Mouse (Mus musculus): ENCODE results near the gene Asah2. TPM values are rescaled to one million over a fixed set of nuclear protein-coding genes. Genes with fewer than 3 reads are reported as not detected.

Gene Asah2
- polyA plus RNA-seq, 1 experiment from 2014 or later: 2.6 TPM

GRCm38 (mm10) chr19:32055725-32056124, 52.3 kb downstream of the Asah2 start:
- Histone ChIP-seq H3K4me2 (no peak overlapping the region), H3K9ac (no peak overlapping the region), H3K27me3 (replicated peaks) (no peaks in the 10 kb centered on the region), H3K4me3 (no peak overlapping the region), H3K9me3 (no peaks in the 10 kb centered on the region), H3K4me1 (no peaks in the 10 kb centered on the region), H3K36me3 (peaks cover 20% of the 10 kb centered on the region; the same call in 1 of the 2 replicates), H3K27ac (replicated peaks) (no peak overlapping the region)
- 44% methylated on average over 1 of the region's 1 CpGs for WGBS
- no peak for ATAC-seq (ENCODE audit: extremely low read depth, insufficient number of reproducible peaks, low FRiP score, low TSS enrichment)

DNA sequence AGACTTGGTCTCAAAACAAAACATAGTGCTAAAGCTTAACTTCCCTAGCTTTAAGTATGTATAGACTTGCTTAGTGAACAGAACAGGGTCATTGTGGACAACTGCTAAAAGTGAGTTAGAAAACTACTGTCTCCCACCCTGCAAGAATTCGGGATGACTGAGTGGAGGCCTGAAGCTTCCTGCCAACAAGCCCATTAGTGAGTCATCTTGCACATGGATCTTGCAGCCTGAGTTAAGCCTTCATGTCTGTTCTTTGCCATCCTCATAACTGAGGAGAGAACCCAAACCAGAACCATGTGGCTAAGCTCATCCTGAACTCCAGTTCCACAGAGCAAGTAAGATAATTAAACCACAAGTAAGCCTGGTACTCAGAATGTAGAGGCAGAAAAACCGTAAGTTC, 56.8 kb downstream of the Asah2 start:
- peaks cover 10% of the 10 kb centered on the region; the same call in 1 of the 2 replicates for H3K4me1 ChIP-seq
- no peak for ATAC-seq (ENCODE audit: extremely low read depth, insufficient number of reproducible peaks, low FRiP score, low TSS enrichment)
- H3K4me3 ChIP-seq: no peak overlapping the region
- no peak overlapping the region for H3K4me2 ChIP-seq
- 0 out of 2 replicates have a peak, but pooled peaks cover 20% of the 10 kb centered on the region for H3K36me3 ChIP-seq
- no peaks in the 10 kb centered on the region for H3K9me3 ChIP-seq
- H3K27me3 ChIP-seq (replicated peaks): no peaks in the 10 kb centered on the region
- H3K27ac ChIP-seq (replicated peaks): no peak overlapping the region
- WGBS: 83% methylated on average over 2 of the region's 2 CpGs
- no peak overlapping the region for H3K9ac ChIP-seq

GRCm38 (mm10) chr19:32032881-32033280, 75.1 kb downstream of the Asah2 start:
- no peaks in the 10 kb centered on the region for H3K36me3 ChIP-seq
- no peaks in the 10 kb centered on the region for H3K27me3 ChIP-seq (replicated peaks)
- 53% methylated on average over 4 of the region's 4 CpGs for WGBS
- no peak overlapping the region for H3K4me2 ChIP-seq
- peaks cover 3% of the 10 kb centered on the region; the same call in 1 of the 2 replicates for H3K4me1 ChIP-seq
- H3K9ac ChIP-seq: no peak overlapping the region
- ATAC-seq (ENCODE audit: extremely low read depth, insufficient number of reproducible peaks, low FRiP score, low TSS enrichment): no peak
- H3K4me3 ChIP-seq: no peak overlapping the region
- no peak overlapping the region for H3K27ac ChIP-seq (replicated peaks)
- H3K9me3 ChIP-seq: no peaks in the 10 kb centered on the region

- WGBS: 4% methylated on average over 1 of the region's 1 CpGs
- ATAC-seq (ENCODE audit: extremely low read depth, insufficient number of reproducible peaks, low FRiP score, low TSS enrichment): no peak
These were observed 77.6 kb downstream of the Asah2 start for GRCm38 (mm10) chr19:32030430-32030829.

GRCm38 (mm10) chr19:32025443-32025842, 82.6 kb downstream of the Asah2 start:
- WGBS: 91% methylated on average over 3 of the region's 3 CpGs
- ATAC-seq (ENCODE audit: extremely low read depth, insufficient number of reproducible peaks, low FRiP score, low TSS enrichment): no peak

More at GRCm38 (mm10) chr19:32030430-32030829, 77.6 kb downstream of the Asah2 start:
- H3K4me1 ChIP-seq: peaks cover 3% of the 10 kb centered on the region; the same call in 1 of the 2 replicates
- H3K36me3 ChIP-seq: no peaks in the 10 kb centered on the region
- H3K4me3 ChIP-seq: no peak overlapping the region
- no peak overlapping the region for H3K4me2 ChIP-seq
- H3K9ac ChIP-seq: no peak overlapping the region
- H3K9me3 ChIP-seq: no peaks in the 10 kb centered on the region
- no peak overlapping the region for H3K27ac ChIP-seq (replicated peaks)
- H3K27me3 ChIP-seq (replicated peaks): no peaks in the 10 kb centered on the region

GRCm38 (mm10) chr19:32019722-32020121, 88.3 kb downstream of the Asah2 start:
- H3K27me3 ChIP-seq (replicated peaks): no peaks in the 10 kb centered on the region
- H3K4me2 ChIP-seq: peak overlapping the region; percentile 34
- no peak overlapping the region for H3K4me3 ChIP-seq
- H3K36me3 ChIP-seq: peaks cover 17% of the 10 kb centered on the region
- H3K9ac ChIP-seq: no peak overlapping the region
- WGBS: 13% methylated on average over 8 of the region's 8 CpGs
- peak overlapping the region; percentile 66 for H3K27ac ChIP-seq (replicated peaks)
- H3K9me3 ChIP-seq: no peaks in the 10 kb centered on the region; the same call in 1 of the 2 replicates
- peak; percentile 53; the same call in 1 of the 2 replicates for ATAC-seq (ENCODE audit: extremely low read depth, insufficient number of reproducible peaks, low FRiP score, low TSS enrichment)
- peaks cover 34% of the 10 kb centered on the region for H3K4me1 ChIP-seq

More at GRCm38 (mm10) chr19:32025443-32025842, 82.6 kb downstream of the Asah2 start:
- H3K27ac ChIP-seq (replicated peaks): no peak overlapping the region
- H3K4me3 ChIP-seq: no peak overlapping the region
- H3K4me2 ChIP-seq: no peak overlapping the region
- H3K36me3 ChIP-seq: peaks cover 17% of the 10 kb centered on the region
- H3K9ac ChIP-seq: no peak overlapping the region
- H3K9me3 ChIP-seq: no peaks in the 10 kb centered on the region; the same call in 1 of the 2 replicates
- H3K4me1 ChIP-seq: peaks cover 7% of the 10 kb centered on the region
- H3K27me3 ChIP-seq (replicated peaks): no peaks in the 10 kb centered on the region

DNA sequence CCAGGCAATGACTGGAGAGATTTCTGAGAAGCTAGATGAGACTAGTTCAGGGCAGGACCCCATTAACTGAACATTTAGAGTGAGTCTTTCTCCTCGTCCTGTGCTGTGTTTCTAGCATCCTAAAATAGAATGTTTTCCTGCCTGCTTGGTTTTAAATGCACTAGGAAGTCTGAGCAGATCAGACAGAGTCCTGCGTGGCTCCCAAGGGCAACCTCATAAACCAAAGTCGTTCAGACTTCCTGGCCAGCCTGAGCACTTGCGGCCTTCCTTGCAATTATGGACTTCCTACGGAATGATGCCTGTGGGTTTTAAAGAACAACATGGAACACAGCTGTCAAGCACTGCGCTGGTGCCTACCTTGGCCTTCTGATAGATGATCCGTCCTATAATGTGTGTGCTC, 89.4 kb downstream of the Asah2 start:
- H3K9me3 ChIP-seq: no peaks in the 10 kb centered on the region; the same call in 1 of the 2 replicates
- no peaks in the 10 kb centered on the region for H3K27me3 ChIP-seq (replicated peaks)
- no peak overlapping the region for H3K9ac ChIP-seq
- H3K4me1 ChIP-seq: peaks cover 34% of the 10 kb centered on the region
- WGBS: 45% methylated on average over 7 of the region's 7 CpGs
- no peak overlapping the region for H3K4me3 ChIP-seq
- peak overlapping the region; percentile 73 for H3K27ac ChIP-seq (replicated peaks)
- peaks cover 13% of the 10 kb centered on the region for H3K36me3 ChIP-seq
- ATAC-seq (ENCODE audit: extremely low read depth, insufficient number of reproducible peaks, low FRiP score, low TSS enrichment): no peak
- H3K4me2 ChIP-seq: no peak overlapping the region

- Histone ChIP-seq H3K4me2 (no peak overlapping the region), H3K4me3 (no peak overlapping the region), H3K27ac (replicated peaks) (peak overlapping the region; percentile 73), H3K9ac (no peak overlapping the region), H3K9me3 (no peaks in the 10 kb centered on the region; the same call in 1 of the 2 replicates), H3K36me3 (peaks cover 13% of the 10 kb centered on the region), H3K4me1 (peaks cover 34% of the 10 kb centered on the region), H3K27me3 (replicated peaks) (no peaks in the 10 kb centered on the region)
- no peak for ATAC-seq (ENCODE audit: extremely low read depth, insufficient number of reproducible peaks, low FRiP score, low TSS enrichment)
- WGBS: 87% methylated on average over 5 of the region's 5 CpGs
These were observed 90.0 kb downstream of the Asah2 start for GRCm38 (mm10) chr19:32018053-32018452.

DNA sequence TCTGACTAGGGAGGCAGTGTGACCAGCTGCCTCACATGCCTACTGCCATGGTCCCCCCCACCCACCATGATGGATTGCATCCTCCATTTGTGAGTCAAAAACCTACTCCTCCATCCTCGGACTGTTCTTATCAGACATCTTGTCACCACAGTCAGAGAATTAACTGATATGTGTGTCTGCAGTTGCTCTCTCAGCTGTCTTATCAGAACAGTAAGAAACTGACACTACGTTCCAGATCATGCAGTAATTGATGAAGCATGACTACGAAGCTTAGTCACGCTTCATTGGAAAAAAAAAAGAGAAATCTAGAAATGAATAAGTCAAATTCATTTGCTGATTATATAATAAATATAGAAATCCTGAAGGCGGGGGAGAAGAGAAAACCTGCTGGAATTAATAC, 105.4 kb downstream of the Asah2 start:
- Histone ChIP-seq H3K4me3 (no peak overlapping the region), H3K9ac (no peak overlapping the region), H3K27ac (replicated peaks) (no peak overlapping the region), H3K4me2 (no peak overlapping the region), H3K4me1 (no peaks in the 10 kb centered on the region), H3K36me3 (peaks cover 11% of the 10 kb centered on the region), H3K27me3 (replicated peaks) (no peaks in the 10 kb centered on the region), H3K9me3 (no peaks in the 10 kb centered on the region)
- no peak for ATAC-seq (ENCODE audit: extremely low read depth, insufficient number of reproducible peaks, low FRiP score, low TSS enrichment)
- WGBS: 41% methylated on average over 5 of the region's 5 CpGs

- Histone ChIP-seq H3K9me3 (no peaks in the 10 kb centered on the region), H3K4me1 (0 out of 2 replicates have a peak, but pooled peaks cover 4% of the 10 kb centered on the region), H3K4me2 (no peak overlapping the region), H3K4me3 (no peak overlapping the region), H3K27me3 (replicated peaks) (no peaks in the 10 kb centered on the region), H3K27ac (replicated peaks) (no peak overlapping the region), H3K9ac (no peak overlapping the region), H3K36me3 (0 out of 2 replicates have a peak, but pooled peaks cover 6% of the 10 kb centered on the region)
- WGBS: 64% methylated on average over 3 of the region's 3 CpGs
- ATAC-seq (ENCODE audit: extremely low read depth, insufficient number of reproducible peaks, low FRiP score, low TSS enrichment): no peak
These were observed 111.1 kb downstream of the Asah2 start for GRCm38 (mm10) chr19:31996916-31997315.

- Histone ChIP-seq H3K4me1 (no peaks in the 10 kb centered on the region), H3K9ac (no peak overlapping the region), H3K4me3 (no peak overlapping the region), H3K36me3 (0 out of 2 replicates have a peak, but pooled peaks cover 6% of the 10 kb centered on the region), H3K27ac (replicated peaks) (no peak overlapping the region), H3K4me2 (no peak overlapping the region), H3K9me3 (no peaks in the 10 kb centered on the region), H3K27me3 (replicated peaks) (no peaks in the 10 kb centered on the region)
- 81% methylated on average over 6 of the region's 6 CpGs for WGBS
- ATAC-seq (ENCODE audit: extremely low read depth, insufficient number of reproducible peaks, low FRiP score, low TSS enrichment): no peak
These were observed 117.0 kb downstream of the Asah2 start for GRCm38 (mm10) chr19:31991057-31991456.

DNA sequence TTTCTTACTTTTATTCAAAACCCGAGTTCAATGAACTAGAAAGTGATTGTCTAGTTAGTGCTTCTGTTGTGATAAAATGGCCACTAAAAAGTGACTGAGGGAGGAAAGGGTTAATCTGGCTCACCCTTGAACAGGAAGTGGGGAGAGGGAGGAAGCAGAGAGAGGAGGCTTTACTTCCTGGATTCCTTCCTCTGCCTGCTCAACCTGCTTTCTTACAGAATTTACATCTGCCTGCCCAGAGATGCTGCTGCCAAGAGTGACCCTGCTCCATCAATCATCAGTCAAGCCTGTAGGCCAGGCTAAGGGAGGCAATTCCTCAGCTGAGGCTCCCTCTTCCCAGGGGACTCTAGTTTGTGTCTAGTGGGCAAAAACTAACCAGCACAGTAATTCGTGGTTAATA, 132.1 kb downstream of the Asah2 start:
- no peak for ATAC-seq (ENCODE audit: extremely low read depth, insufficient number of reproducible peaks, low FRiP score, low TSS enrichment)
- no peaks in the 10 kb centered on the region for H3K9me3 ChIP-seq

More for the DNA sequence above, 132.1 kb downstream of the Asah2 start:
- Histone ChIP-seq H3K27me3 (replicated peaks) (no peaks in the 10 kb centered on the region; the same call in 1 of the 2 replicates), H3K27ac (replicated peaks) (no peak overlapping the region), H3K36me3 (no peaks in the 10 kb centered on the region), H3K4me1 (0 out of 2 replicates have a peak, but pooled peaks cover 3% of the 10 kb centered on the region), H3K4me3 (no peak overlapping the region), H3K4me2 (no peak overlapping the region), H3K9ac (no peak overlapping the region)
- 48% methylated on average over 2 of the region's 2 CpGs for WGBS

All from heart, embryonic 13.5 days (tissue).